Mouse (Mus musculus): ENCODE measurements around the gene Tunar.

DNA sequence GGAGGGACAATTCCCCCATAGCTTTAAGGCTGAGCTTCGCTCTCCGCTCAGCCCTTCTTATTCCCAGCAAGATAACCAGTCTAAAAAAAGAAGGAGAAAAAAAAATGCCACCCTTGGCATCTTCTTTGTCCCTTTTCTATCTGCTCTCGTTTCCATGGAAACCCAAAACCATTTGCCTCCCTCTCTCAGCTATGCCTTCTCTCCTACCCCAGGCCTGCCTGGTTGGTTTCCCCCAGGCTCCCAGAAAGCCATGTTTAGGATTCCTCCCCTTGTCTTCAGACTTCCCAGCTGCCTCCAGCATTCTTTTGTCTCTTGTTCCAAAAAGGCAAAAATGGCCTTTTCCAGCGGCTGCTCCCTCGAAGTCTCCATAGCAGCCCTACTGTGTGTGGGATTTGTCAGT lies 70.1 kb downstream of the Tunar start:
- TF ChIP-seq CTCF (conservative IDR thresholded peaks at IDR 0.05; ENCODE audit: low read length) = no peak
- no peak for TF ChIP-seq POU5F1 (IDR thresholded peaks at IDR 0.05; ENCODE audit: borderline replicate concordance, low read length)
- no peak for TF ChIP-seq NANOG (IDR thresholded peaks at IDR 0.05; ENCODE audit: borderline replicate concordance, low read length)
